Mouse (Mus musculus): Measurements from ENCODE around the gene Gp1bb. TPM values are rescaled to one million over a fixed set of nuclear protein-coding genes. Genes with fewer than 3 reads are reported as not detected.

Gp1bb gene
- polyA plus RNA-seq, 1 experiment, result not detected

- TF ChIP-seq GATA1 (IDR thresholded peaks at IDR 0.05; ENCODE audit: low read length), result no peak
Observed at GRCm38 (mm10) chr16:18632816-18633215, 10.6 kb upstream of the Gp1bb start.

GRCm38 (mm10) chr16:18632059-18632458, 9.9 kb upstream of the Gp1bb start:
- TF ChIP-seq GATA1 (IDR thresholded peaks at IDR 0.05; ENCODE audit: low read length), result no peak

- TF ChIP-seq GATA1 (IDR thresholded peaks at IDR 0.05; ENCODE audit: low read length), result no peak
Observed at GRCm38 (mm10) chr16:18631141-18631540, 8.9 kb upstream of the Gp1bb start.

- no peak for TF ChIP-seq GATA1 (IDR thresholded peaks at IDR 0.05; ENCODE audit: low read length)
Observed at GRCm38 (mm10) chr16:18630291-18630690, 8.1 kb upstream of the Gp1bb start.

DNA sequence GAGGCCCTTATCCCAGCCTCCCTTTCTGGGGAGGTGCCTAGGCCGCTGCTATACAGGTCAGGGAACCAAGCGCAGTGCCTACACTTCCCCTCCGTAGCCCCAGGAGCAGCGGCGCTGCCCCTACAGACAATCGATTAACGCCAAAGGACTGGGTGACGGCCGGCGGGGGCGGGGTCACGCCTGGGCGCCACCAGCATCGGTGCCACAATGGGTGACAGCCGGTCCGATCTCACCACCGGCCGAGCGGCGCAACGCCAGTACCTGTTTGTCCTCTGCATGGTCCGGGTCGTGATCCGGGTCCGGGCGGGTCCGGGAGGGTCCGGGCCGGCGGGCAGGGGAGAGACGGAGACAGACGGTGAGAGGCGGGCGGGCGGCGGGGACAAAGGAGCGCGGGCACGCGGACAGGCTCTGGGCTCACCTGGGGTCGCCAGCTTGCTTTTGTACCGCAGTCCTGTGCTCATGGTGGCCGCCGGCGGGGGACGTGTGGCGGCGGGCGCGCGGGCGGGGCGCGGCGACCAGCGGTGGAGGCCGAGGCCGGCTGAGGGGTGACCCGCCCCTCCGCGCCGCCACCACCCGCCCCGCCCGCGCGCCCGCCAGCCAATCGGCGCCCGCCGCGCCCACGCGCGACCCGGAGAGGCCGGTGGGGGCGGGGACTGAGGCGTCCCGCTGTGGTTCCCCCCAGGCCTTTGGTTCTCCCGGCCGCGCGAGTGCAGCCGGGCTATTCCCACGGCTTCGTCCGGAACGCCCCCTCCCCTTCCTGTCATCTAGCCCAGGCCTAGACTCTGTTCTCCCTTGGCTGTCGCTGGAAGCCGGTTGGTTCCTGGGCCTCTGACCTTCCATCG, 7.4 kb upstream of the Gp1bb start, which contains the start of gene Sept5:
TSS of gene Sept5 (minus strand) at position 565 of the 842 bp plus-strand sequence.
- TF ChIP-seq GATA1 (IDR thresholded peaks at IDR 0.05; ENCODE audit: low read length), result no peak

GRCm38 (mm10) chr16:18628948-18629340, 6.7 kb upstream of the Gp1bb start:
- TF ChIP-seq GATA1 (IDR thresholded peaks at IDR 0.05; ENCODE audit: low read length), result no peak

- TF ChIP-seq GATA1 (IDR thresholded peaks at IDR 0.05; ENCODE audit: low read length), result no peak
Observed at GRCm38 (mm10) chr16:18628206-18628947, 6.2 kb upstream of the Gp1bb start.

- TF ChIP-seq GATA1 (IDR thresholded peaks at IDR 0.05; ENCODE audit: low read length), result no peak
Observed at GRCm38 (mm10) chr16:18627163-18627562, 5.0 kb upstream of the Gp1bb start.

- TF ChIP-seq GATA1 (IDR thresholded peaks at IDR 0.05; ENCODE audit: low read length), result no peak
Observed at GRCm38 (mm10) chr16:18626376-18626878, 4.2 kb upstream of the Gp1bb start, which contains the start of gene Gm49601. Gm49601 (minus strand) TSS chr16:18626427.

DNA sequence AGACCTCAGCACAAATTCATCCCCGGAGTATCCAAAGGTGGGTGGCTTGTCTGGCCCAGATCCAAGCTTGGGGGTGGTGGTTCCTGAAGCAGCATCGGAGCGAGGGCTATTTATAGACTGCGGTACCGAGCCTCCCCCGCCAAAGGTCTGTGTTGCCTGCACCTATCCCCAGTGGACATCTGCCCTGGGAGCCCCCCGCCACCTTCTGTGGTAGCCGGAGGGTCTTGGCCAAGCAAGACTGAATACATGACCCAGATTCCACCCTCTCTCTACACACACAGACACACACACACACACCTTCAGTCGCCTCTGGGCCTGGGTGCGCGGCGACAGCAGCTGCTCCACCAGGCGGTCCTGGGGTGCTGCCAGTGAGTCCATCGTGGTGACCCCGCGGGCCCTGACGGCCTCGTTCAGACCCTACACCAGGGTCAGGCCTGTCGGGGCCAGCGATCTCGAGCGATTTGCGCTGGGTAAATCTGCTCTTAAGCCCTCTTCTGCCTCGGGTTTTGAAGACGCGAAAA, 3.6 kb upstream of the Gp1bb start:
- TF ChIP-seq GATA1 (IDR thresholded peaks at IDR 0.05; ENCODE audit: low read length), result no peak

DNA sequence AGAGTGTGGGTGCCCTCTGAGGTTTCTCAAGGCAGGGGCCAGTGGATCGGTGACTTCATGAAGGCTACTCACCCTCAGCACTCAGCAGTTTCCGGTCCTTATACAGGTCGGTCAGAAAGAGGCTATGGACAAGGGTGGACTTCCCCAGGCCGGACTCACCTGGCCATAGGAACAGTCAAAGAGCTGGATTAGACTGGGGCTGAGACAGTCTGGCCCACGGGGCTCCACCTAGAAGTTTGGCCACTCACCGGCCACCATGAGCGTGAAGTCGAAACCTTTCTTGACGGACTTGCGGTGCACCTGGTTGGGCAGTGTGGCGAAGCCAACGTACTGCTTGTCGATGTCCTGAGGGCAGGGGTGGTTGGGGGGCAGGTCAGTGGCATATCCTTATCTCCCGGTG, 2.9 kb upstream of the Gp1bb start:
- no peak for TF ChIP-seq GATA1 (IDR thresholded peaks at IDR 0.05; ENCODE audit: low read length)

DNA sequence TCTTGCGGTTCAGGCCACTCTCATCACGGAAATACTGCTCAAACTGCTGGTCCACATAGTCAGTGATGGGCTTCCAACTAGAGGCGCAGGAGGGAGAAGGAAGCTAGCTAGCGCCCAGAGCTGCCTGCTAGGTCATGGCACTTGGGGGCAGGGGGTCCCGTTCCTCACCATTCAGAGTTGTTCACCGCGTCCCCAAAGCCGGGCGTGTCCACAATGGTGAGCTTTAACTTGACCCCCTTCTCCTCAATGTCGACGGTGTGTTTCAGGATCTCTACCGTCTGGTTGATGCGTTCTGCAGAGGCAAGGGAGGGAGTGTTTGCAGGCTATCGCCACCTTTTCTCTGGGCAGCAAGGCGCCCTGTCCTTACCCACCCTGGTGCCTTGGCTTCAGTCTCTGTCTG, 2.4 kb upstream of the Gp1bb start:
- TF ChIP-seq GATA1 (IDR thresholded peaks at IDR 0.05; ENCODE audit: low read length), result no peak

GRCm38 (mm10) chr16:18623751-18624540, 1.7 kb upstream of the Gp1bb start:
- no peak for TF ChIP-seq GATA1 (IDR thresholded peaks at IDR 0.05; ENCODE audit: low read length)

GRCm38 (mm10) chr16:18622916-18623750, 930 bp upstream of the Gp1bb start:
- no peak for TF ChIP-seq GATA1 (IDR thresholded peaks at IDR 0.05; ENCODE audit: low read length)

Measured in G1E-ER4 (cell line).